Mouse (Mus musculus) thymus, postnatal 4 days (tissue): ENCODE results near the gene Ccdc85c.

Experiments
- DNase-seq: peaks from one replicate; pipeline ENCODE4 v3.0.0; 2021

The Ccdc85c gene

GRCm38 (mm10) chr12:108274661-108275507 is at the start of gene Ccdc85c:
TSS of gene Ccdc85c (minus strand) at chr12:108275425.
- DNase-seq, result peak; percentile 77

DNA sequence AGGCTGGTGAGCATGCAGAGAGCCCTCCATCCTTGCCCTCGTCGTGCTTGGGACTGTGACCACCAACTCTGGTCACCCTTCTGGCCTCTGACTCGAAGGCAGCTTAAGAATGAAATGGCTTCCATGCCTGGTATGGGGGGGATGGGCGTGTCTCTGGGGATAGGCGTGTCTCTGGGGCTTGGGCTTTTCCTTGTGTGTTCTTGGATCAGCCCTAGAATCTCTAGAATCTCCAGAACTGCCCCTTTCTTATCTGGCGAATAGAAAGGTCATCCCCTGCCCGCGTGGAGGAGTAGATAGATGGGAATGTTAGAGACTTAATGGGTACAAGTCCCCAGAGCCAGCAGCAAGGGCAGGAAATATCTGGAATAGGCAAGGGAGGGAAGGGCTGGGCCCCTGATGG is 44.9 kb upstream of the Ccdc85c start:
- DNase-seq, result no peak

DNA sequence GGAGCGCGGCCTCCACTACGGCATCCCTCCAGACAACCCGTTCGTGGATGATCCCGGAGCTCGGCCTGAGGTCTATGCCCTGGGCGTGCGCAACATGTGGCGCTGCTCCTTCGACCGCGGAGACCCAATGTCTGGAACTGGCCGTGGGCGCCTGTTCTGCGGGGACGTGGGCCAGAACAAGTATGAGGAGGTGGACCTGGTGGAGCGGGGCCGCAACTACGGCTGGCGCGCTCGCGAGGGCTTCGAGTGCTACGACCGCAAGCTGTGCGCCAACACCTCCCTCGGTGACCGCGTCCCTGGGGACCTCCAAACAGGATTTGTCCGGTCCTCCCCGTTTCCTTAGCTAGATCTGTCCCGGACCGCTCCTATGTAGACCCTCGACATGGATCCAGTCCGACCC is 43.3 kb upstream of the Ccdc85c start:
- no peak for DNase-seq

DNA sequence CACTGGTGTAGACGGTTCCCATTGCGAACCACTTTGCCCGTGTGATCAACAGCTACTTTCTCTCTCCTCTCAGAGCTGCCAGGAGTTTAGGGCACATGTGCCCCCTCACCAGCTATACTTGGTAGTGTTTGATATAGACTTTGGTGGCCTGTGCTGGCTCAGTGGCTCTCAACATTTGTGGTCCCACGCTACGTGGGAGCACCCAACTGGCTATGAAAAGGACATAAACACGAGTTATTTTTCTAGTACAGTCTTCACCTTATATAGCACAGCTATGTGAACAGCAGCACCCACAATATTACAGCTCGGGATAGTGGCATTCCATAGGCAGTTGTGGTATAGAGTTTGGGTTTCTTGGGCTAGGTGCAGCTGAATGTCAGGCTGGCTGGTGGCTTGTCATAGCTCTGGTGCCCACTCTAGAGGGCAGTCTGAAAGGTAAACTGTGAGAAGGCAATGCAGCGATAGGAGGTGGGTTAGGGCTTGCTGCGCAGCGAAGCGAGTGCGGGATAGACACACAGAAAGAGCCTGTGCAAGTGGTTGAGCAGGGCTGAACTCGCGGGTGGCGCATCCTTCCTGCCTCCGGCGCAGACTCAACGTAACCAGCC is 42.7 kb upstream of the Ccdc85c start:
- no peak for DNase-seq

DNA sequence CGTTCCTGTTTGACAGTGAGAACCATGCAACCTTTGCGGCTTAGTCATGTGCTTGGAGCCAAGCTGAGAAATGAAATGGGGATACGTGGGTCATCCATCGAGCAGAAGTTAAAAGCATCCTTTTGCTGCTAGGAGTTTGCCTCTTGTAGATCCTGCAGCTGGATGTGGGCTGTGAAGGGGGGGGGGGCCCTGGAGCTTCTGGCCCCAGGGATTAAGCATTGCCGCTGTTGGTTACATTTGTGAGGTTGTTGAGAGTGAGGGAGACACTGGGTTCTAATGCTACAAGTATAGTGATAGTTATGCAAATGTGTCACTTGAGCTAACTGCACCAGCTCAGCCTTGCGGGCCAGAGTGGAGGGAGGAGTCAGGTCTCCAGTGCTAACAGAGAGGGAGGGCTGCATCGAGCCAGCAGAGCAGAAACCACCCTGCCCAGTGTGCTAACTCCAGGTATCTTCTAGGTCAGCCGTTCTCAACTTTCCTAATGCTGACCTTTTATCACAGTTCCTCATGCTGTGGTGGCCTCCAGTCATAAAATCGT is 42.0 kb upstream of the Ccdc85c start:
- no peak for DNase-seq

GRCm38 (mm10) chr12:108316655-108317054 is 41.4 kb upstream of the Ccdc85c start:
- DNase-seq, result no peak

DNA sequence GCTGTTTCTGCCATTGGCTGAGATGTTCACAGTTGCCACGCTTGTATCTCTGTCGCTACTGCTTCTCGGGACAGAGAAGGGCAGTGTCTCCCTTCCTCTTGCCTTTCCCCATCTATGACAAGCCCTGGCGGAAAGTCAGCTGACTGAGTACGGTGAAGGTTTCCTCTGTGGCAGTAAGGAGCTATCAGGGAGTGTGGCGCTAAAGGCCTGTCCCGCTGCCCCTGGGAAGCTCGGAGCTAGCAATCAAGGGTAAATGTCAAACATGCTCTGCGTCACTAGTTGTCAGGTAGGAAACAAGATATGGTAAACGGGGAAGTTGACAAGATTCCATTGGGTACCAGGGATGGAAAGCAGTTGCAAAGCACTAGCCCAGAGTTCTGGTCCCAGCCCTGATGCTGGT is 40.6 kb upstream of the Ccdc85c start:
- DNase-seq, result no peak

GRCm38 (mm10) chr12:108313244-108313772 is 38.1 kb upstream of the Ccdc85c start:
- DNase-seq, result no peak

GRCm38 (mm10) chr12:108312432-108312851 is 37.2 kb upstream of the Ccdc85c start:
- no peak for DNase-seq

DNA sequence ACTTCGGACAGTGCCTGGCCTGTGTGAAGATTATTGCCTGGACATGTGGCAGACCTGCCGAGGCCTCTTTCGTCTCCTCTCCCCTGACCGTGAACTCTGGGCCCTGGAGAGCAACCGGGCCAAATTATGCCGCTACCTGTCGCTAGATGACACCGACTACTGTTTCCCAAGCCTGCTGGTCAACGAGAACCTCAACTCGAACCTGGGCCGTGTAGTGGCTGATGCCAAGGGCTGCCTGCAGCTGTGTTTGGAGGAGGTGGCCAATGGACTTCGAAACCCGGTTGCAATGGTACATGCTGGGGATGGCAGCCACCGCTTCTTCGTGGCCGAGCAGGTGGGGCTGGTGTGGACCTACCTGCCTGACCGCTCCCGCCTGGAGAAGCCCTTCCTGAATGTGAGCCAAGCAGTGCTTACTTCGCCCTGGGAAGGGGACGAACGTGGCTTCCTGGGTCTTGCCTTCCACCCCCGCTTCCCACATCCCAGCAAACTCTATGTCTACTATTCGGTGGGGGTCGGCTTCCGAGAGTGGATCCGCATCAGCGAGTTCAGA is 36.6 kb upstream of the Ccdc85c start:
- DNase-seq, result no peak

DNA sequence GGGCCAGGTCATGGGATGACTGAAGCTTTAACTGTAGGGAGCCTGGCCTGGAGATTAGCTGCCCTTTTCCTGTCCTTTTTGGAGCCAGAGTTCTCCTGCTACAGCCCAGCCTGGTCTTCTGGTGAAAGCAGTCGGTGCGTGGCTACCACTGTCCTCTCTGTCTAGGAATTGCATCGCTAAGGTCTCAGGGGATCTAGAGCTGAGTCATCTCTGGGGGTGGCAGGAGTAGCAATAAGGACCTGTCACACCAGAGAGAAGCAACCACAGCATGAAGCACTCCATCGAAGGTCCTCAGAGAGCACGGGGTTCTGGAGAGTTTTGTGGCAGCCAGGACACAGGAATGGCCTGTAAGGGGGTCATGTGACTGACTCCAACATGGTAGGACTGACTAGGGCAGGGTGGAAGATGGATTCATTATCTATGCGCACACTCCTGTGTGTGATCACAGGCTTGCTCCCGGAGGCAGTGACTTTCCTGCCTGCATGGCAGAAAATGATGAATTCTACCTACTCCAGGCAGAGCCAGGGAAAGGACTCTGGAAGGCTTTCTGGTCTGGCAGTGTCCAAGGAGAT is 35.3 kb upstream of the Ccdc85c start:
- no peak for DNase-seq

- DNase-seq, result no peak
Observed at GRCm38 (mm10) chr12:108310041-108310440, 34.8 kb upstream of the Ccdc85c start.

DNA sequence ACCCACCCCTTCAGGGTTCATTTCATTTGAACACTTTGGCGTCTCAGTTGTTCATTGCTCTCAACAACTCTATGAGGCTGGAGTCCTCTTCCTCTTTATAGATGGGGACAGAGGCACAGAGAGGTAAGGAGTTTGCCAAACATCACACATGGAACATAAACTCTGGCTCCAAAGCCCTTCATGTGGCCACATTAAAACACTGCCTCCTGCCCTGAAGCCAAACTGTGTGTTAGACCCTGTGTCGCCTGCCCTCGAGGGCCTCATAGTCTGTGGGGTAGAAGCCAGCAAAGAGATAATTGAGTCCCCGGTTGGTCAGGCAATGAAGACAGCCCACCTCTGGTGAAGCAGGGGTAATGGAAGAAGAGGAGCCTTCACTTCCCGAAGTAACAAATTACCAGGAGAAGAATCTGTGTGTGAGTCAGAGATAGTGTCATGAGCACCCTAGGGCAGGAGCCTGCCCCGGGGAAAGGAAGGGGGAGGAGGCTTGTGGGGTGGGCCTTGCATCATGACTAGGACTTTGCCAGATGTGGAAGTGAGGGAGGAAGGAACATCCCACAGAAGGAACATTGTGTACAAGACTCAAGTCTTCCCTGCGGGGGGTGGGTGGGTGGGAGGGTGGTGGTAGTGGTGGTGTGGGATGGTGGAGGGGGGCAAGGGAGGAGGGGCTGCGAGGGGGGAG is 34.0 kb upstream of the Ccdc85c start:
- no peak for DNase-seq

DNA sequence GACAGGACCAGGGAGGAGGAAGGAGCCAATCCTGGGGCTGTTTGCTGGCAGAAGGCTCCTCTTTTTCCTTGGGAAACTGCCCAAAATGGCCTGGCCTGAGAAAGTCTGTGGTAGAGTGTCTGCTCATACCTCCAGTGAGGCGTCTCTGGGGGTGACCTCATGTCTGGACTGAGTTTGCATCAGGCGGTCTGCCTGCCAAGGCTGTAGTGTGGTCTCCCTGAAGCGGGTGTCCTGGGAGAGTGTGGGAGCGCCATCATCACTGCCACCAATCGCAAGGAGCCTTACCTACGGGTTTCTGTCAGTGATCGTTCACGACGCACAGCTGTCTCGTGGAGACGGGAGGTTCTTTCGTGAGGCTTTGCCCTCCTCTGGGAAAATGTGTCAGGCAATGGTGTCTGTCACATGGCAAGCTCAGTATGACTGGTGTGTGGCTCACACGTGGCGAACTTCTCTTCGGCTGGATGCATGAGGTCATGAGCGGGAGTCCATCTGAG is 33.2 kb upstream of the Ccdc85c start:
- no peak for DNase-seq

- DNase-seq, result peak; percentile 87
Observed at GRCm38 (mm10) chr12:108307553-108307952, 32.3 kb upstream of the Ccdc85c start.

GRCm38 (mm10) chr12:108305812-108306794 is 30.9 kb upstream of the Ccdc85c start, which contains the start of gene Hhipl1:
TSS of gene Hhipl1 (plus strand) at chr12:108306270.
- no peak for DNase-seq

- DNase-seq, result no peak
Observed at GRCm38 (mm10) chr12:108305172-108305571, 29.9 kb upstream of the Ccdc85c start.

GRCm38 (mm10) chr12:108303778-108304365 is 28.6 kb upstream of the Ccdc85c start:
- no peak for DNase-seq

DNA sequence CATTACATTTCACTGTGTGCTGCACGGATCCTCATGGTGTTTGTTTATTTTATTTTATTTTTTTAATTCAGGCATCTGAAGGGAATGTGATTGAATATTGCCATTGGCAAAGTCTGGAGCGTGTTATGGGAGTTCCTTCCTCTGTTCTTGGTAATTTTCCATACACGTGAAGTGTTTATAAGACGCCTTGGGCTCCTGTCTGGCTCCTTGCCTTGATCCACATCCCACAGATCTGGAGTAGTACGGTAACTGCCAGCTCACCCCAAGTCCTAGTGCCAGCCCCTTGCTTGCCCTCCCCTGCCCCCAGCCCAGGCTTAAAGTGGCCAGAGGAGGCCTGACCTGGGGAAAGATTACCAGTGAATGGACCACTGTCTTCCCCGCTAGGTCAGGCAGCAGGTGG is 25.8 kb upstream of the Ccdc85c start:
- DNase-seq, result no peak

DNA sequence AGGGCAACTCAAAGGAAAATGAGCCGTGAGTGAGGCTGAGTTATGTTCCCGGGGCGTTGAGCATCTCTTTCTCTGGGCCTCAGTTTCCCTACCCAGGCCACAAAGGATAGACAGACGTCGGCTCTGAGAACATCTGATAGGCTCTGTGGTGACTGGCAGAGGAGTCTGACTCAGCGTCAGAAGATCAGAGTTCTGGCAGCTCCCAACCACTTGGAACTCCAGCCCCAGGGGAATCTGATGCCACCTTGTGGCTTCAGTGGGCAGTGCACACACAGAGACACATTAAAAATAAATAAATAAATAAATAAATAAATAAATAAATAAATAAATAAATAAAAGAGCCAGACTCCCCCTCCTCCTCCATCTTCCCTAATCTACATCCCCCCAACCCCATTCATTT is 21.8 kb upstream of the Ccdc85c start:
- DNase-seq, result peak; percentile 44

DNA sequence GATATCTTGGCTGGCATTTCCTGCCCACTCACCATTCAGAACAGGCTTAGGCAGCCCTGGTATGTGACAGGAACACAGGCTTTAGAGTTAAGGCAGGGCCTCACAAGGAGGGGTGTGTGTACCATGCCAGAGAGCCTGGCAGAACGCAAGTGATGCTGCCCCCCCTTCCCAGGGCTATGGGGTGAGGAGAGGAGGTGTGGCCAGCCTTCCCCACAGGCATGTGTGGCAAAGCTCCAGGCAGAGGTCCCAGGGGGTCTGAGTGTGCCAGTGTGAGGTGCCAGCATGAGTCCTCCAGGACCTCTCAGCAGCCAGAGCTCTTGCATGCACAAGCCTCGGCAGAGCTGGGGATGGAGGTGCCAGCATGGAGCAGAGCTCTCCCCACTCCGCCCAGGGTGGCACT is 19.4 kb upstream of the Ccdc85c start:
- no peak for DNase-seq
